Mouse (Mus musculus) lung, embryonic 15.5 days (tissue): ENCODE measurements at regions not wholly inside any gene's neighbourhood (a gene's known extent, or its start where the extent isn't known, plus 50 kb on each side); places are given as distances from the start of the nearest gene placed in this dataset.

Experiments used
- ATAC-seq: fragments of 200-750 bp; cut with Nextera tagmentation; 2 replicates; pipeline ENCODE4 v1.8.0; 2017; ENCODE audit warnings: moderate number of reproducible peaks, borderline replicate concordance; ENCODE audit not compliant: low FRiP score, low TSS enrichment; ENCODE audit errors: extremely low read depth
- H3K27ac ChIP-seq: fragments of 300-500 bp; sonication (generic); 2 replicates; pipeline ENCODE4 v1.5.1; 2015; ENCODE audit warnings: moderate library complexity, mild to moderate bottlenecking, inconsistent platforms
- H3K27me3 ChIP-seq: fragments of 300-500 bp; sonication (generic); 2 replicates; pipeline ENCODE4 v1.6.1; 2015; ENCODE audit warnings: inconsistent platforms
- H3K36me3 ChIP-seq: fragments of 300-500 bp; sonication (generic); 2 replicates; pipeline ENCODE4 v1.6.1; 2015; ENCODE audit warnings: inconsistent platforms
- H3K4me1 ChIP-seq: fragments of 300-500 bp; sonication (generic); 2 replicates; pipeline ENCODE4 v1.6.1; 2015; ENCODE audit warnings: inconsistent platforms
- H3K4me2 ChIP-seq: fragments of 300-500 bp; sonication (generic); 2 replicates; pipeline ENCODE4 v1.6.1; 2015; ENCODE audit warnings: inconsistent platforms, mild to moderate bottlenecking, moderate library complexity
- H3K4me3 ChIP-seq: fragments of 300-500 bp; sonication (generic); 2 replicates; pipeline ENCODE4 v1.5.1; 2015; ENCODE audit warnings: mild to moderate bottlenecking, inconsistent platforms
- H3K9ac ChIP-seq: fragments of 300-500 bp; sonication (generic); 2 replicates; pipeline ENCODE4 v1.6.1; 2015; ENCODE audit warnings: inconsistent platforms
- H3K9me3 ChIP-seq: fragments of 300-500 bp; sonication (generic); 2 replicates; pipeline ENCODE4 v1.6.1; 2016; ENCODE audit warnings: inconsistent platforms
- WGBS: fragments of 180-500 bp; shearing (Covaris S2); methylation state at CpG from one replicate; pipeline ENCODE4 v1.1.7; 2015; 5-methylcytosine and 5-hydroxymethylcytosine counted together

DNA sequence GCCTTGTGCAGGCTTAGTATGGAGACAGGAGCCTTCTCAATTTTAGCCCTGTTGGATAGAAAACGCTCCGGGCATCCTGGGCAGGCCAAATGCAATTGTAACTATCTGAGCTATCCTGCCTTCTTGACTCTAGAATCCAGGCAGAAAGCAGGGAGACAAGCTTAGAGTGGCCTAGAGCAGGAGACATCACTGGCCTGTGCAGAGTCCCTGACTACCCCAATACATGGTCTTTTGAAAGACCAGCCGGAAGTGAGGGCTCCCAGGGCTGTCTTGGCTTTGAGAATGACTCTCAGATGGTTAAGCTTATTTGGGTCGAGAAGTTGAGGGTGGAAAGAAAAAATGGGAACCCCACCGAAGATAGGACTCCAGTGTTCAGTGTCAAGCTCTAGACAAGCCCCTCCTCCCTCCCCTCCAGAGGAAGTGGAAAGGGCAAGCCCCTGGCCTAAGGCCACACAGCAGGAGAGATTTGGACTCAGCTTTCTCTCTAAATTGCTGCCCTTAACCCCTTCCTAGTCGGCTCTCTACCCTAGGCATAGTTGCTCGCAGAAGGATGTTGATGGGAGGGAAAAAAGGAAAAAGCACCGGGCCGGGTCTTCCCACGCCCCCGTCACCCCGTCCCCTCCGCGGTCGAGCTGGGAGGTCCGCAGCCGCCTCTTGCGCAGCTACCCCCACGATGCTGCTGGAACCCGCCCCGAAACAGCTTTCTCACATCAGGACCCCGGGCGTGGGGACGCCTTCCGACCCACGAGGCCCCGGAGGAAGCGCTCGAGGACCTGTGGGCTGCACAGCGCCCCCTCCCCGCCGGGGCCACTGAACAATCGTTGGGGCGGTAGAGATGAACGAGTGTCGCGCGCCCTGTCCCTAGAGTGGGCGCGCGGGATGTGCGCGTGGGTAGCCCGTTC lies 96.1 kb downstream of the 1700001O22Rik start:
- Histone ChIP-seq H3K27ac (peak overlapping the region; percentile 100), H3K36me3 (no peaks in the 10 kb centered on the region), H3K27me3 (no peaks in the 10 kb centered on the region), H3K4me2 (peak overlapping the region; percentile 85), H3K9ac (peak overlapping the region; percentile 67), H3K4me1 (peaks cover 50% of the 10 kb centered on the region), H3K4me3 (peak overlapping the region; percentile 38), H3K9me3 (no peaks in the 10 kb centered on the region)
- ATAC-seq: peak; percentile 63
- WGBS: 3% methylated on average over 39 of the region's 44 CpGs

DNA sequence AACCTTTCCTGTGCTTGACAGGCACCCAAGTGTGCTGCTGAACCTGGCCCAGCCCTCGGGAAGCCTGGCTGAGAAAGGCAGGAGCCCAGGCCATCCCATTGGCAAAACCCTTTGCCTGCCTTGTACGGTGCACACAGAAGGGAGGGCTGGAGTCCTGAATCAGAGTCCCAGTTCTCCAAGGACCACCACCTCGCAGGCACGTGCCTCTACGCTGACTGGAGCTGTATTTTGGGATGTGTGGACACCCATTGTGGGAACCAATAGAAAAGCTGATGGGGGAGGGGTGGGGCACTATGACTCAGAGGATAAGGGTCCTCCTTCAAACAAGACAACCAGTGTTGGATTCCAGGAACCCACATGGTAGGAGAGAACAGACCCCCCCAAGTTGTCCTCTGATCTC lies 97.4 kb downstream of the 1700001O22Rik start:
- WGBS: 67% methylated on average over 5 of the region's 5 CpGs
- no peak overlapping the region for H3K4me3 ChIP-seq
- no peaks in the 10 kb centered on the region for H3K27me3 ChIP-seq
- peak overlapping the region; percentile 100; the same call in 1 of the 2 replicates for H3K27ac ChIP-seq
- peaks cover 47% of the 10 kb centered on the region for H3K4me1 ChIP-seq
- H3K4me2 ChIP-seq: no peak overlapping the region
- H3K36me3 ChIP-seq: no peaks in the 10 kb centered on the region
- H3K9ac ChIP-seq: no peak overlapping the region
- no peak for ATAC-seq
- no peaks in the 10 kb centered on the region for H3K9me3 ChIP-seq

DNA sequence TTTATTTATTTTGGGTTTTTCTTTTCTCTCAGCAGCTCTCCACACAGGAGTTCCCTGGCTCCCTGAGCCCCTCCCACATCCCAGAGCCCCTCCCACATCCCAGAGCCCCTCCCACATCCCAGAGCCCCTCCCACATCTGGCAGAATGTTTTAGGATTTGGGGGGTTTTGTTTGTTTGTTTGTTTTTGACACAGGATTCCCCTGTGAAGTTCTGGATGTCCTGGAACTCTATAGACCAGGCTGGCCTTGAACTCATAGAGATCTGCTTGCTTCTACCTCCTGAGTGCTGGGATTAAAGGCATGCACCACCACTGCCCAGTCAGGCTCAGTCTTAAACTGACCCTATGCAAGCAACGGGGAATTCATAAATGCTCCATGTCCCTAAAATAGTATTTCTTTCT lies 100.2 kb downstream of the 1700001O22Rik start:
- Histone ChIP-seq H3K27me3 (no peaks in the 10 kb centered on the region), H3K27ac (peak overlapping the region; percentile 86), H3K9ac (no peak overlapping the region), H3K36me3 (no peaks in the 10 kb centered on the region), H3K9me3 (no peaks in the 10 kb centered on the region), H3K4me1 (peaks cover 43% of the 10 kb centered on the region), H3K4me3 (no peak overlapping the region), H3K4me2 (no peak overlapping the region)
- WGBS: 90% methylated on average over 1 of the region's 1 CpGs
- ATAC-seq: no peak

GRCm38 (mm10) chr2:30702711-30703110 lies 100.8 kb downstream of the 1700001O22Rik start:
- WGBS: 5% methylated on average over 7 of the region's 7 CpGs
- H3K4me3 ChIP-seq: no peak overlapping the region

GRCm38 (mm10) chr2:30700890-30701289 lies 102.6 kb downstream of the 1700001O22Rik start:
- no peaks in the 10 kb centered on the region for H3K36me3 ChIP-seq
- no peak for ATAC-seq
- H3K9me3 ChIP-seq: no peaks in the 10 kb centered on the region
- H3K4me1 ChIP-seq: peaks cover 28% of the 10 kb centered on the region
- H3K27me3 ChIP-seq: no peaks in the 10 kb centered on the region
- no peak overlapping the region for H3K9ac ChIP-seq
- no peak overlapping the region for H3K4me3 ChIP-seq
- WGBS: 90% methylated on average over 2 of the region's 2 CpGs
- no peak overlapping the region for H3K27ac ChIP-seq
- no peak overlapping the region for H3K4me2 ChIP-seq

More at GRCm38 (mm10) chr2:30702711-30703110, 100.8 kb downstream of the 1700001O22Rik start:
- H3K27ac ChIP-seq: peak overlapping the region; percentile 86
- no peaks in the 10 kb centered on the region for H3K36me3 ChIP-seq
- no peaks in the 10 kb centered on the region for H3K9me3 ChIP-seq
- no peak overlapping the region for H3K4me2 ChIP-seq
- peaks cover 40% of the 10 kb centered on the region for H3K4me1 ChIP-seq
- H3K27me3 ChIP-seq: no peaks in the 10 kb centered on the region
- 0 out of 2 replicates have a peak, but pooled peaks have one; percentile 20 for ATAC-seq
- peak overlapping the region; percentile 18; the same call in 1 of the 2 replicates for H3K9ac ChIP-seq

GRCm38 (mm10) chr2:30700471-30700870 lies 103.0 kb downstream of the 1700001O22Rik start:
- no peaks in the 10 kb centered on the region for H3K36me3 ChIP-seq
- H3K27me3 ChIP-seq: no peaks in the 10 kb centered on the region
- H3K27ac ChIP-seq: peak overlapping the region; percentile 64
- H3K9ac ChIP-seq: no peak overlapping the region
- no peak overlapping the region for H3K4me2 ChIP-seq
- H3K4me3 ChIP-seq: no peak overlapping the region
- no peak for ATAC-seq
- H3K4me1 ChIP-seq: peaks cover 31% of the 10 kb centered on the region
- 100% methylated on average over 1 of the region's 1 CpGs for WGBS
- no peaks in the 10 kb centered on the region for H3K9me3 ChIP-seq

DNA sequence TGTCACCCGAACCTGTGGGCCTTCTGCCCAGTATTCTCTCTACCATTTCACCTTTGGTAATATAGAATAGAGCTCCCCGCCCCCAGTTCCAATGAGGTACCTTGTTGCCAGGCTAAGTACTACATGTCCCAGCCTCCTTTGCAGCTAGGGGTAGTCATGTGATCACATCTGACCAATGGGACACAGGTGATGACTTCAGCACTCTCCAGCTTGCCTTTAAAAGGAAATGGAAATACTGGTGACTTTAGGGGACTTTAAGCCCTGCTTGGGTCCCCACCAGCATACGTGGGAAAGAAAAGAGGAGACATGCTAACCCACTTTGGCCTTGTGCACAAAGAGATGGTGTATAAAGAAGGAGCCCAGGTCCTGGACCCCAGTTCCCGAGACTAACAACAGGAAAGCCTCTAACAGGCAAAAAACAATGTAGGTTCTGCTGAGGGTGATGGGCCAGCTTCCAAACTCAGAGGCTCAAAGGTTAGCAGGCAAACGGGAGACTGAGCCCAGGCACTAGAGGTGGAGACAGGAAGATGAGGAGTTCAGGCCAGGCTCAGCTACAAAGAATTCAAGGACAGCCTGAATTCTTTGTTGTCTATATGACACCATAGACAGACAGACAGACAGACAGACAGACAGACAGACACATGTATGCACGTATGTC lies 103.5 kb downstream of the 1700001O22Rik start:
- peak; percentile 56; the same call in 1 of the 2 replicates for ATAC-seq
- Histone ChIP-seq H3K4me1 (peaks cover 31% of the 10 kb centered on the region), H3K27me3 (no peaks in the 10 kb centered on the region), H3K4me2 (peak overlapping the region; percentile 14; the same call in 1 of the 2 replicates), H3K36me3 (no peaks in the 10 kb centered on the region), H3K27ac (peak overlapping the region; percentile 64), H3K9me3 (no peaks in the 10 kb centered on the region), H3K4me3 (no peak overlapping the region), H3K9ac (no peak overlapping the region)
- WGBS: 23% methylated on average over 6 of the region's 6 CpGs

GRCm38 (mm10) chr2:30698758-30699535 lies 104.1 kb downstream of the Cstad start:
- Histone ChIP-seq H3K4me3 (no peak overlapping the region), H3K9me3 (no peaks in the 10 kb centered on the region), H3K27ac (peak overlapping the region; percentile 43; the same call in 1 of the 2 replicates), H3K4me1 (peaks cover 36% of the 10 kb centered on the region), H3K4me2 (no peak overlapping the region), H3K9ac (no peak overlapping the region), H3K36me3 (no peaks in the 10 kb centered on the region), H3K27me3 (no peaks in the 10 kb centered on the region)
- WGBS: 65% methylated on average over 6 of the region's 6 CpGs
- no peak for ATAC-seq

GRCm38 (mm10) chr2:30697851-30698250 lies 103.0 kb downstream of the Cstad start:
- H3K4me3 ChIP-seq: no peak overlapping the region
- H3K27me3 ChIP-seq: no peaks in the 10 kb centered on the region
- ATAC-seq: no peak
- no peaks in the 10 kb centered on the region for H3K9me3 ChIP-seq
- 57% methylated on average over 2 of the region's 2 CpGs for WGBS
- H3K27ac ChIP-seq: no peak overlapping the region
- no peak overlapping the region for H3K4me2 ChIP-seq
- peaks cover 43% of the 10 kb centered on the region for H3K4me1 ChIP-seq
- H3K9ac ChIP-seq: no peak overlapping the region
- no peaks in the 10 kb centered on the region for H3K36me3 ChIP-seq

GRCm38 (mm10) chr2:30695771-30696456 lies 101.1 kb downstream of the Cstad start:
- H3K4me3 ChIP-seq: no peak overlapping the region
- H3K9me3 ChIP-seq: no peaks in the 10 kb centered on the region
- no peak overlapping the region for H3K4me2 ChIP-seq
- no peaks in the 10 kb centered on the region for H3K27me3 ChIP-seq
- H3K27ac ChIP-seq: peak overlapping the region; percentile 16; the same call in 1 of the 2 replicates
- no peaks in the 10 kb centered on the region for H3K36me3 ChIP-seq
- WGBS: 48% methylated on average over 11 of the region's 11 CpGs
- peaks cover 51% of the 10 kb centered on the region for H3K4me1 ChIP-seq
- no peak for ATAC-seq
- H3K9ac ChIP-seq: no peak overlapping the region

DNA sequence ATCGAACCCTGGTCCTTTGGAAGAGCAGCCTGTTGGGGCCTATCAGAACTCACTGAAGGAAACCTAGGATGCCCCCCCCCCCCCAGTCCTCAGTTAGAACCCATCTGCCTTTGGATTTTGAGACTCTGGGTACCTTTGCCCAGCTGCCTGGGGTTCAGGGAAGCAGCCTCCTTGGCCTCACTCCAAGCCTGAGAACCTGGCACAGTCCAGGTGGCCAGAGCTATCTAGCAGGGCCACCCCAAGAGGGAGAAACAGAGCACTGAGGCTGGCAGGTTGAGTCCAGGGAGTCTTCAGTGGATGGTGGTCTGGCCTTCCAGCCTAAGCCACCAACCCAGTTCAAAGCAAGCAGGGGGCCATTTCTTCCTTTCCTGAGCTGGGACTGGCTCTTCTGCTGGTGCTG lies 100.2 kb downstream of the Cstad start:
- H3K9me3 ChIP-seq: no peaks in the 10 kb centered on the region
- peak overlapping the region; percentile 18; the same call in 1 of the 2 replicates for H3K27ac ChIP-seq
- H3K27me3 ChIP-seq: no peaks in the 10 kb centered on the region
- ATAC-seq: no peak
- H3K4me1 ChIP-seq: peaks cover 54% of the 10 kb centered on the region
- H3K9ac ChIP-seq: no peak overlapping the region
- H3K36me3 ChIP-seq: no peaks in the 10 kb centered on the region
- H3K4me3 ChIP-seq: no peak overlapping the region
- 100% methylated on average over 1 of the region's 1 CpGs for WGBS
- H3K4me2 ChIP-seq: no peak overlapping the region
